Mouse (Mus musculus) liver, embryonic 13.5 days (tissue): ENCODE measurements around the gene Arl15. TPM values are rescaled to one million over a fixed set of nuclear protein-coding genes. Genes with fewer than 3 reads are reported as not detected.

Experiments
- ATAC-seq: fragments of 200-750 bp; cut with Nextera tagmentation; 2 replicates; pipeline ENCODE4 v1.8.0; 2017; ENCODE audit warnings: low read depth, mild to moderate bottlenecking, moderate number of reproducible peaks, moderate library complexity
- DNase-seq: peaks from one replicate; pipeline ENCODE4 v3.0.0; 2022
- H3K27ac ChIP-seq: fragments of 300-500 bp; sonication (generic); 2 replicates; pipeline ENCODE4 v1.5.1; 2015; ENCODE audit warnings: moderate library complexity, mild to moderate bottlenecking, inconsistent platforms
- H3K27me3 ChIP-seq: fragments of 300-500 bp; sonication (generic); 2 replicates; pipeline ENCODE4 v1.6.1; 2015; ENCODE audit warnings: mild to moderate bottlenecking, inconsistent platforms
- H3K36me3 ChIP-seq: fragments of 300-500 bp; sonication (generic); 2 replicates; pipeline ENCODE4 v1.6.1; 2015; ENCODE audit warnings: mild to moderate bottlenecking, inconsistent platforms
- H3K4me1 ChIP-seq: fragments of 300-500 bp; sonication (generic); replicated peaks from 2 replicates; pipeline ENCODE4 v1.6.1; 2015; ENCODE audit warnings: inconsistent platforms
- H3K4me2 ChIP-seq: fragments of 300-500 bp; sonication (generic); 2 replicates; pipeline ENCODE4 v1.6.1; 2015; ENCODE audit warnings: inconsistent platforms, mild to moderate bottlenecking, moderate library complexity
- H3K4me3 ChIP-seq: fragments of 300-500 bp; sonication (generic); replicated peaks from 2 replicates; pipeline ENCODE4 v1.5.1; 2015; ENCODE audit warnings: mild to moderate bottlenecking, inconsistent platforms
- H3K9ac ChIP-seq: fragments of 300-500 bp; sonication (generic); 2 replicates; pipeline ENCODE4 v1.6.1; 2015; ENCODE audit warnings: mild to moderate bottlenecking, inconsistent platforms
- H3K9me3 ChIP-seq: fragments of 300-500 bp; sonication (generic); replicated peaks from 2 replicates; pipeline ENCODE4 v1.6.1; 2016; ENCODE audit warnings: inconsistent platforms
- WGBS: fragments of 180-500 bp; shearing (Covaris S2); methylation state at CpG from one replicate; pipeline ENCODE4 v1.1.7; 2015; ENCODE audit not compliant: insufficient replicate concordance; 5-methylcytosine and 5-hydroxymethylcytosine counted together
- polyA plus RNA-seq: library from polyadenylated mRNA; unstranded; fragments of >200 nt; fragmentation: Nextera tagmentation; extraction: Ambion mirVana; gene quantifications from 2 replicates; pipeline ENCODE4 v1.2.1, GENCODE M21; 2015

Gene Arl15
- polyA plus RNA-seq, 1 experiment from 2014 or later = 2.5 TPM

- H3K4me3 ChIP-seq = no peak overlapping the region
- no peak overlapping the region for H3K9ac ChIP-seq
- no peaks in the 10 kb centered on the region for H3K27me3 ChIP-seq
- no peaks in the 10 kb centered on the region for H3K36me3 ChIP-seq
- H3K27ac ChIP-seq = no peak overlapping the region
- H3K4me2 ChIP-seq = no peak overlapping the region
- WGBS = 23% methylated on average over 5 of the region's 5 CpGs
- DNase-seq (no peak), ATAC-seq (no peak)
- H3K9me3 ChIP-seq = no peaks in the 10 kb centered on the region
- H3K4me1 ChIP-seq = peaks cover 20% of the 10 kb centered on the region; the same call in 1 of the 2 replicates
Measured at GRCm38 (mm10) chr13:113877420-113877819, 83.1 kb downstream of the Arl15 start.

GRCm38 (mm10) chr13:113878571-113878970 lies 84.3 kb downstream of the Arl15 start:
- no peak overlapping the region for H3K9ac ChIP-seq
- DNase-seq (no peak), ATAC-seq (no peak)
- H3K4me3 ChIP-seq = no peak overlapping the region
- H3K36me3 ChIP-seq = no peaks in the 10 kb centered on the region
- no peaks in the 10 kb centered on the region for H3K9me3 ChIP-seq
- WGBS = 82% methylated on average over 12 of the region's 12 CpGs
- H3K27me3 ChIP-seq = no peaks in the 10 kb centered on the region
- H3K4me2 ChIP-seq = no peak overlapping the region
- no peak overlapping the region for H3K27ac ChIP-seq
- peaks cover 20% of the 10 kb centered on the region; the same call in 1 of the 2 replicates for H3K4me1 ChIP-seq

- no peaks in the 10 kb centered on the region for H3K9me3 ChIP-seq
- H3K36me3 ChIP-seq = no peaks in the 10 kb centered on the region
- 56% methylated on average over 20 of the region's 20 CpGs for WGBS
- no peaks in the 10 kb centered on the region for H3K27me3 ChIP-seq
- H3K4me1 ChIP-seq = peaks cover 20% of the 10 kb centered on the region; the same call in 1 of the 2 replicates
- ATAC-seq (no peak), DNase-seq (no peak)
- H3K4me2 ChIP-seq = no peak overlapping the region
- H3K27ac ChIP-seq = no peak overlapping the region
- no peak overlapping the region for H3K9ac ChIP-seq
- H3K4me3 ChIP-seq = no peak overlapping the region
Measured at GRCm38 (mm10) chr13:113879651-113880327, 85.5 kb downstream of the Arl15 start.

GRCm38 (mm10) chr13:113880564-113881171 lies 86.4 kb downstream of the Arl15 start:
- Histone ChIP-seq H3K9me3 (no peaks in the 10 kb centered on the region), H3K36me3 (no peaks in the 10 kb centered on the region)
- 46% methylated on average over 19 of the region's 19 CpGs for WGBS

GRCm38 (mm10) chr13:113882959-113883358 lies 88.7 kb downstream of the Arl15 start:
- no peak overlapping the region for H3K27ac ChIP-seq
- H3K4me1 ChIP-seq = peaks cover 14% of the 10 kb centered on the region; the same call in 1 of the 2 replicates
- ATAC-seq (no peak), DNase-seq (no peak)
- H3K27me3 ChIP-seq = no peaks in the 10 kb centered on the region
- H3K4me2 ChIP-seq = no peak overlapping the region
- H3K9me3 ChIP-seq = no peaks in the 10 kb centered on the region
- WGBS = 40% methylated on average over 1 of the region's 1 CpGs
- no peak overlapping the region for H3K9ac ChIP-seq
- H3K4me3 ChIP-seq = no peak overlapping the region
- no peaks in the 10 kb centered on the region for H3K36me3 ChIP-seq

More at GRCm38 (mm10) chr13:113880564-113881171, 86.4 kb downstream of the Arl15 start:
- peaks cover 14% of the 10 kb centered on the region; the same call in 1 of the 2 replicates for H3K4me1 ChIP-seq
- H3K4me2 ChIP-seq = peak overlapping the region; percentile 18; the same call in 1 of the 2 replicates
- H3K27me3 ChIP-seq = no peaks in the 10 kb centered on the region
- no peak overlapping the region for H3K9ac ChIP-seq
- H3K27ac ChIP-seq = no peak overlapping the region
- H3K4me3 ChIP-seq = no peak overlapping the region
- DNase-seq (no peak), ATAC-seq (no peak)

GRCm38 (mm10) chr13:113887090-113887489 lies 92.8 kb downstream of the Arl15 start:
- Histone ChIP-seq H3K27me3 (no peaks in the 10 kb centered on the region), H3K4me2 (no peak overlapping the region), H3K9me3 (no peaks in the 10 kb centered on the region), H3K4me3 (no peak overlapping the region), H3K4me1 (no peaks in the 10 kb centered on the region), H3K36me3 (no peaks in the 10 kb centered on the region), H3K9ac (no peak overlapping the region), H3K27ac (no peak overlapping the region)
- DNase-seq (no peak), ATAC-seq (no peak)
- WGBS = 76% methylated on average over 6 of the region's 6 CpGs

- H3K36me3 ChIP-seq = no peaks in the 10 kb centered on the region
- 71% methylated on average over 5 of the region's 5 CpGs for WGBS
- H3K4me3 ChIP-seq = no peak overlapping the region
- ATAC-seq (no peak), DNase-seq (no peak)
- no peak overlapping the region for H3K4me2 ChIP-seq
- no peaks in the 10 kb centered on the region for H3K9me3 ChIP-seq
- H3K4me1 ChIP-seq = no peaks in the 10 kb centered on the region
- no peak overlapping the region for H3K27ac ChIP-seq
- no peak overlapping the region for H3K9ac ChIP-seq
- no peaks in the 10 kb centered on the region for H3K27me3 ChIP-seq
Measured at GRCm38 (mm10) chr13:113888126-113888525, 93.8 kb downstream of the Arl15 start.

GRCm38 (mm10) chr13:113888704-113889103 lies 94.4 kb downstream of the Arl15 start:
- no peaks in the 10 kb centered on the region for H3K36me3 ChIP-seq
- no peaks in the 10 kb centered on the region for H3K9me3 ChIP-seq
- no peaks in the 10 kb centered on the region for H3K4me1 ChIP-seq
- no peak overlapping the region for H3K4me3 ChIP-seq
- ATAC-seq (no peak), DNase-seq (no peak)
- H3K9ac ChIP-seq = no peak overlapping the region
- no peak overlapping the region for H3K4me2 ChIP-seq
- H3K27me3 ChIP-seq = no peaks in the 10 kb centered on the region
- H3K27ac ChIP-seq = no peak overlapping the region
- 85% methylated on average over 16 of the region's 16 CpGs for WGBS

GRCm38 (mm10) chr13:113889140-113890055 lies 95.1 kb downstream of the Arl15 start:
- Histone ChIP-seq H3K4me2 (no peak overlapping the region), H3K4me3 (no peak overlapping the region), H3K27ac (no peak overlapping the region), H3K27me3 (no peaks in the 10 kb centered on the region), H3K9ac (no peak overlapping the region), H3K4me1 (no peaks in the 10 kb centered on the region), H3K9me3 (no peaks in the 10 kb centered on the region), H3K36me3 (no peaks in the 10 kb centered on the region)
- no peak for DNase-seq
- 77% methylated on average over 24 of the region's 24 CpGs for WGBS
- ATAC-seq = no peak

- Histone ChIP-seq H3K4me3 (no peak overlapping the region), H3K27ac (no peak overlapping the region), H3K4me1 (peaks cover 9% of the 10 kb centered on the region), H3K4me2 (no peak overlapping the region), H3K9me3 (no peaks in the 10 kb centered on the region), H3K27me3 (no peaks in the 10 kb centered on the region), H3K9ac (no peak overlapping the region), H3K36me3 (no peaks in the 10 kb centered on the region)
- 90% methylated on average over 10 of the region's 10 CpGs for WGBS
- ATAC-seq (no peak), DNase-seq (no peak)
Measured at GRCm38 (mm10) chr13:113896684-113897083, 102.4 kb downstream of the Arl15 start.

- no peaks in the 10 kb centered on the region for H3K9me3 ChIP-seq
- 77% methylated on average over 3 of the region's 3 CpGs for WGBS
- no peak overlapping the region for H3K27ac ChIP-seq
- H3K36me3 ChIP-seq = no peaks in the 10 kb centered on the region
- no peak overlapping the region for H3K4me3 ChIP-seq
- no peak overlapping the region for H3K4me2 ChIP-seq
- no peaks in the 10 kb centered on the region for H3K27me3 ChIP-seq
- H3K4me1 ChIP-seq = peaks cover 9% of the 10 kb centered on the region
- DNase-seq = no peak
- ATAC-seq = no peak
- H3K9ac ChIP-seq = no peak overlapping the region
Measured at GRCm38 (mm10) chr13:113897498-113897897, 103.2 kb downstream of the Arl15 start.
